Mouse (Mus musculus): ENCODE data around the gene Cbx2. TPM values are rescaled to one million over a fixed set of nuclear protein-coding genes. Genes with fewer than 3 reads are reported as not detected.

The Cbx2 gene
- 1 to 10 TPM in 1 of 4 experiments, under 1 TPM in 3; 0.29 to 1.1 (median 0.68) TPM for total RNA-seq (2022)

DNA sequence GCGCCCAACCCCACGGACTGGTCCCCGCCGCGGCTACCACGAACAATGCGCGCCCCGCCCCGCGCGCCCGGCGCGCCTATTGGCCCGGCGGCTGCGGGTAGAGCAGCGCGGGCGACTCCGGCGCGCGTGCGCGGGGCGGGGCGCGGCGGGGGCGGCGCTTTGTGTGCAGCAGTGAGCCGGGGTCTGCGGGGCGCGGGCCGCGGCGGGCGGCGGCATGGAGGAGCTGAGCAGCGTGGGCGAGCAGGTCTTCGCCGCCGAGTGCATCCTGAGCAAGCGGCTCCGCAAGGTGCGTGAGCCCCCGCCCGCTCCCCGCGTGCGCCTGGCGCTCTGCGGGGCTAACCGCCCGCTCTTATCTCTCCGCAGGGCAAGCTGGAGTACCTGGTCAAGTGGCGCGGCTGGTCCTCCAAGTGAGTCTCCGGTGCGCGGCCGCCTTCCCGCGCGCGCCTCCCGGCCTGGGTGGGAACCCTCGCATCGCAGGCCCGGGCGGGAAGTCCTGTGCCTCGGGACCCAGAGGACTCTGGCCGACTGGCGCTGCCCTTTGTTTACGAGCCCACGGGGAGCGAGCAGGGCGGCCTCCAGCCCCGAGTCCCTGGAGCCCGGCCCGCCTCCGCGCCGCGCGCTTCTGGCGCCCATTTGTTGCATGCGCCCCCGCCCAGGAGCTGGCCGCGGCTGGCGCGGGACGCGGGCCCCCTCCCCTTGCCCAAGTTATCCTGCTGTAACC lies at the start of gene Cbx2:
Gene Cbx2, plus strand, starts transcription at position 68 of the 721 bp plus-strand sequence.
- DNase-seq (ENCODE audit: low spot score in 2 of 2), result peak; percentile 58 to 74

DNA sequence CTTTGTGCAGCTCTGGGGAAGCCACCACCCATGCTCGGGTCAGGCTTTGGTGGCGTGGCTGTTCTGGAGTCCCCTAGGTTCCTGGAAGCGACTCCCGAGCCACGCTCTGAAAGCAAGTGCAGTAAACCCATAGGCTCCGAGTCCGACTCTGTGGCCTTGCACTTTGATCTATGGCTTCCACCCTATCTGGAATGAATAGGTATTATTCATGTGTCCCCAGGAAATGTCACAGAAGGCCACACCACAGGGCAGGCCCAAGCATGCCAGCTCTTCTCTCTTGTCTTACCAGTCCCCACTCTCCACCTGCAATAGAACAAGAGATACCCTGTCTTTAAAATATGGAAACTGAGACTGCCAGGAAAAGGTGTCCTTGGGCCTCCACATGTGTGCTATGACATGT lies 48.4 kb upstream of the Cbx2 start:
- DNase-seq (ENCODE audit: low spot score in 2 of 2), result no peak

DNA sequence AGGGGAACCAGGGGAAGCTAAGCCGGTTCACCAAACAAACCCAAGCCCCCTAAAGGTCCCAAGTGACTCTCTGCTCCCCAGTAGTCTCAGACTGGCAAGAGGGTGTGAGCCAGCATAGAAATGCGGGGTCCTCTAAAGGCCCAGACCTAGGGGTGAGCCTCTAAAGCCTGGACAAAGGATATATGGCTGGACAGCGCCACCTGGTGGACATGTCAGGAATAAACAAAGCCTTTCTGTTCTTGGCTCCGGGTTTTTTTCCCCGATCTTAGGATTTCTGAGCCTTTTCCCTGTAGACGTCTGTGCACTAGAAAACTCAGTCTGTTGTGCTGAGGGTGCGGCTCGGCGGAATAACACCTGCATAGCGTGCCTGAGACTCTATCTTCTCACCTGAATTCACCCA lies 47.3 kb upstream of the Cbx2 start:
- DNase-seq (ENCODE audit: low spot score in 2 of 2), result peak; percentile 20 to 31

DNA sequence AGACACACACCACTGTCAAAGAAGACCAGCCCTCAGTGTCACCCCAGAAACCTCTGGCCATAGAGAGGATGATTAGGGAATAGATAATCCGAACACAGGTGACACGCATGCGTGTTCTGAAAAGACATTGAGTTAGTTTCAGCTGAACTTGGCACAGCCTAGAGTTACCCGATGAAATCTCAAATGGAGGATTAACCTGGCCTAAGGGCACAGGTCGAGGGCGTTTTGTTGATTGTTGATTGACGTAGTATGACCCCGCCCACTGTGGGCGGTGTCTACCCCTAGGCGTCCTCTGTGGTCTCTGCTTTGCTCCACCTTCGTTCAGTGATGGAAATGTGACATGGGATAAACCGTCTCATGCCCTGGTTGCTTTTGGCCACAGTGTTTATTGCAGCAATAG lies 46.8 kb upstream of the Cbx2 start:
- no peak for DNase-seq (ENCODE audit: low spot score in 2 of 2)

DNA sequence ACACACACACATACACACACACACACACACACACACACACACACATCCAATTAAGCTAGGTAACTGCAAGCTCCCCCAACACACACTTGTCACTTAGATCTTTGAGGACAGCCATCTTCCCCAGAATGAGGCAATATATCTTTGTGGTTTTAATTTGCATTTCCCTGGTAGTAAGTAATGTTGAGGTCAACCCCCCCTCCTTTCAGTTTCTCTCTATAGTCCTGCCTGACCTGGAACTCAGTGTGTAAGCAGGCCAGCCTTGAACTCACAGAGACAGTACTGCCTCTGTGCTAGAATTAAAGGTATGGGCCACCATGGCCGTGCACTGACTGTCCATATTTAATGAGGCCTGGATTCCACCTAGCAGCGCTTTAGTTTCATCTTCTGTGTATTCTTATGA lies 42.4 kb upstream of the Cbx2 start:
- no peak for DNase-seq (ENCODE audit: low spot score in 2 of 2)

DNA sequence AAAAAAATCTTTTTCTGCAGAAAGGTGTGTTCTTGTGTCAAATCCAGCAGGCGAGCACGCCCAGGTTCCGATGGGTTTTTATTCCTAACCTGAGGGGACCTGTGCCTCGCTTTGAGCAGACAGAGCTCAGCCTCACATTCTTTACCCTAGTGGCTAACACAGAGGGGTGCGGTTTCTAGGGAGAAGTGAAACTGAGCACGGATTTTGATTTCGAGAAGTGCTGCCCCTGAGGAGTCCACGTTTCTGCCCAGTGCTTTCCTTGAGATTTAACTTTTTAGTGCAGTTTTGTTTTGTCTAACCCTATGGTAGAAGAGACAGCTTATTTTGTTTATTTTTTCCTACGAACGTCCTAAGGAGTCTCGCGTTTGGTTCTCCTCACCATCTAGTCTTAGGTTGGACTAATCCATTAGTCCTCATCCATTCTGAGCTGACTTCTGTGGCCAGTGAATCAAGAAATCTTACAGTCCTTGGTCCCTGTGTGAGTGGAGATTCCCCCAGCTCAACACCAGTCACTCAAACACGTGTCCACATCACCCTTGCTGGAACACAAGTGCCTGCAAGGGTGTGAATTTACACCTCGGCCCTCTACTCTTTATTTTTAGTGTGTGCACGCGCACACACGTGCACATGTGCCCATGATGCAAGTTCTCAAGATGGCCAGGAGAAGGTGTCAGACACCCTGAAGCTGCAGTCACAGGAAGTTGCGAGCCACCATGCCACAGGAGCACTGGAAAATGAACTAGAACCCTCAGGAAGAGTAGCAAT lies 41.6 kb upstream of the Cbx2 start:
- DNase-seq (ENCODE audit: low spot score in 2 of 2), result no peak

DNA sequence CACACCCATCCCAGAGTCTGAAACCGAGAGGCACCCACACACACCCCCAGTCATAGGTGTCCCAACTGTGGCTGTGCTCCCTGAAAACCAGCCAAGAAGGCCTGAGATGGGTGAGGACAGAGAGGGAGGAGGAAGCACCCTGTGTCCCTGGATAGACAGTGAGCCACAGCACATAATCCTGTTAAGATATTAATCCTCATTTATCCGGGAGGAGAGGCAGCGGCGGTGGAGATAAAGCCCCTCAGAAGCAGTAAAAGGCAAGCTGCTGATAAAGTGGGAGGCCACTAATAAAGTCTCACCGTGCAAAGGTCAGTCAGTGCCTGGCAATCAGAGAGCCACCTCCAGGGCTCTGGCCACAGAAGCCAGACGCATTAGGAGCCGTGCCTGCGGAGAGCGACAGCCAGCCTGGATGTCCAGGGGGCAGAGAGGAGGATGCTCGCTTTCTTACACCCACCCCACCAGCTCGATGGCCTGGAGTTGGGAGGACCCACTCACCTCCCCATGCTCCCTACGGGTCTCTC lies 40.1 kb upstream of the Cbx2 start:
- DNase-seq (ENCODE audit: low spot score in 2 of 2), result no peak

DNA sequence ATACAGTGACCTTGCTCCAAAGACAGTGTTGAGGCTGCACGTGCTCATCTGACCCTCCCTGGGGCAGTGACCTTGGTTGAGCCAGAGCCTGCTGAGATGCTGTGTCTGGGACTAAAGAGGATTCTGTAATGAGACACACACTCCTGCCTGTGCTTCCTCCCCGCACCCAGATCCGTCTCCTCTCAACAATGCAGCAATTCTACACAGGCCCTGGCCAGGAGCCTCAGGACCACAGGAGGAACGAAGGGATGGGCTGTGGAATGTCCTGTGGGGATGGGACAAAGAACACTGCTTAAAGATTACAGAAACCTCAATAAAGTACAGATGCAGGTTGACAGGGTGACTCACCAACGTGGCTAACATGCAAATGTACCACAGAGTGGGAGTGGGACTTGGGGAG lies 37.2 kb upstream of the Cbx2 start:
- DNase-seq (ENCODE audit: low spot score in 2 of 2), result no peak

DNA sequence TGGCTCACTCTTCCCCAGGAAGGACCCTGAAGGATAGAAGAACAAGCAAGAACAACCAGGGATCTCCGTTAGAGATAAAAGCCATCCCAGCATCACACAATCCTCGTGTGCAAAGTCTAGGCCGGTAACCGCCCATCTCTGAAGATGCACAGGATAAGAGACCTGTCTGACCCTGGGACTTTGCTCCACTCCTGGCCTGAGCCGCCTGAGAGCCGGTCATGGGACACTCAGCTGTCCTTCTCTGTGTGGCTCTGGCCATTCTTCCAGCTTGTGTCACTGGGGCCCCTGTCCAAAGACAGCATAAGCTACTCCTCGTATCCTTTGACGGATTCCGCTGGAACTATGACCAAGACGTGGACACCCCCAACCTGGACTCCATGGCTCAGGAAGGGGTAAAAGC lies 34.8 kb upstream of the Cbx2 start, which contains the start of gene Enpp7:
Gene Enpp7, plus strand, starts transcription at position 190 of the 400 bp plus-strand sequence.
- DNase-seq (ENCODE audit: low spot score in 2 of 2), result no peak

DNA sequence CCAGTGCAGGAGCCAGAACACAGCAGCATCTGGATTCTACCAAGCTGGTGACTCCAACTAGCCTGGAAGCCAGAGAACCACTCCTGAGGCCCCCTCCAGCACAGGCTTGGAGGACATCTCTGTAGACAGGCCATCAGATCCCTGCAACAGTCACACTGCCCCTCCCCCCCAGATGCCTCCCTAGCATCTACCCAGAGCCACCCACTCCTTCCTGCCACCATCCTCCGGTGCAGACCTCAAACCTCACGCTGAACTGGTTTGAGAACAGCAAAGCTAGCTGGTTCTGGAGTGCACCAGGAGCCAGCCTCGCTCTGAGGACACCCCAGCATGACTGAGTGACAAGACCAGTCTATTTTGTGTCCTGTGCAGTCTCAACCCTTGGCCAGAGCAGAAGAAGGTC lies 30.0 kb upstream of the Cbx2 start:
- no peak for DNase-seq (ENCODE audit: low spot score in 2 of 2)

DNA sequence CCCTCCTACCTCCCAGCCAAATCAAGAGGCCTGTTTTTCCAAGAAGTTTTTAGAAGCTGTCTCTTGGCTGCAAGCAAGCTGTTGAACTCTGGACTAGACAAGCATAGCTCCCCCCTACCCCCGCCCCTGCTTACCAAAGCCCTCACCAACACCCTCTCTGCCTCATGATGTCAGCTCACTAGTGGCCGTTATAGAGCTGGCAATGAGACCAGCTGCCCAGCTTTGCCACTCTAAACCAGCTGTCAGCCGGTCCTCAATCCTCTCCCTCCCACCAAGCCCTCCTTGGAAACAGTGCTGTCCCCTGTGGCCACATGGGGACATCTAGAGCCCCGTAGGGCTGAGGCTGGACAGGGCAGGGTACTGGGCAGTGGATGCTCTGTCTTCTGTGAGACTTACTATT lies 27.3 kb upstream of the Cbx2 start:
- no peak for DNase-seq (ENCODE audit: low spot score in 2 of 2)

DNA sequence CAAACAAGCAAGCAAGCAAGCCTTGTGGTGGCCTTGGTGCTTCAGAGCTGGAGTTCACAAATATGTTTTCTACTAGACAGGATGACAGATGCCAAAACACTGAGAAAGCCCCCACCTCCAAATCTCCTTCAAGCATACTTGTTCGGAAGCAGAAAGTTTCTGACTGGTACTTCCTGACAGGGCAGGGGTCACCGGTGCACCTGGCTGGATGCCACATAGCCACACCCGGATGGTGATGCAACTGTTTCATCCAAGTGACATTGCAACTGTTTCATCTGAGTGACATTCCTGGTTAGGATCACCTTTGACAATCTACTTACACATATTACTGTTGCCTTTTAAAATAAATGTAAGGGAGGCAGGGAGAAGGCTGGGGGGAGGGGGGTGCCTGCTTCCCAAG lies 25.6 kb upstream of the Cbx2 start:
- DNase-seq (ENCODE audit: low spot score in 2 of 2), result no peak

DNA sequence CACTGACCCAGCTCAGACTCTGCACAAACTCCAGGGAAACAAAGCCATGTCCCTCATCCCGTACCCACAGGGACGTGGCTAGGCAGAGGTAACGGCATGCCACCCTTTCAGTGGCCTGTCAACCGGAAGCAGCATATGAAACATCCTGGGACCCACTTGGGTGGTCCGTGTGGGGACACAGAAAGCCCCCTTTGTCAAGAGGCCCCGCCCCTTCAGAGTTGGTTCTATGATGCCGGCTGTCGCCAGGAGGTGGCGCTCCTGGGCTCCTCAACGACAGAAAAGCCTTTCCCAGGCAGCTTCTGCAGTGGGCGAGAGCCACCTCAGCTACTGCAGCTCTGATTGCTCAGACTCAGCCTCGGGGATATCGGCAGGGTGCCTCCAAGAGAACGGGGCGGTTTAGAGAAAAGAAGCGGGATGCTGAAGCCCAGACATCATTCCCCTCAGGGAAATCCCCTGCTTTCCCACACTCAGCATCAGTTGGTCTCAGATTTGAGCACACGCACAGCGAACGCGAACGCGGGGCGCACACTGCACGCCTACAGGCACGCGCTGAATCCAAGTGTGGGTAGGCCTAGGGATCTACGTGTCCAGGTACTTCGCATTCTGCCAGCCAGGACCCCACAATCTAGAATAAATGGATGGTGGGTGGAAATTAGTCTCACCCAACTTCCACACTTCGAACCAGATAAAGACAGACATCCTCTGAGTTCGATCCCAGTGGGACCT lies 24.1 kb upstream of the Cbx2 start:
- DNase-seq (ENCODE audit: low spot score in 2 of 2), result peak; percentile 28 to 59

DNA sequence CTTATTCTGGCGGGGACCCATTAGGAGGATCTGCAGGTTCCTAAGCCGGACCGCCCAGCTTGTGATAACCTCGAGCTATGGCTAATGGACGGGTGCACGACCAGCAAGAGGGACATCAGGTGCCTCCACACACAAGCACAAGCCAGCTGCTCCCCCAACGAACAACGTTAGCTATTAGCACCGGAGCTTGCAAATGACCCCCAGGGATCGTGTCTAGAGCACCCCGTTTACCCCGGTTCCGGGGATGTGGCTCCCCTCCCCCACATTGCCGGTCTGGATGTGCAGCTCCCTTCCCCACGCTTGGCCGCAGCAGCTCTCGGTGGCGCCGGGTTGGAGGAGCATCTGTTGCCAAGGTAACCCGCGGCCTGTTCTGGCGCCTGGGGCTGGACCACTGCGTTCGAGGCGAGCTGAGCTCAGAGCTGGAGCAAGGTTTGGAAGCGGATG lies 23.4 kb upstream of the Cbx2 start:
- no peak for DNase-seq (ENCODE audit: low spot score in 2 of 2)

DNA sequence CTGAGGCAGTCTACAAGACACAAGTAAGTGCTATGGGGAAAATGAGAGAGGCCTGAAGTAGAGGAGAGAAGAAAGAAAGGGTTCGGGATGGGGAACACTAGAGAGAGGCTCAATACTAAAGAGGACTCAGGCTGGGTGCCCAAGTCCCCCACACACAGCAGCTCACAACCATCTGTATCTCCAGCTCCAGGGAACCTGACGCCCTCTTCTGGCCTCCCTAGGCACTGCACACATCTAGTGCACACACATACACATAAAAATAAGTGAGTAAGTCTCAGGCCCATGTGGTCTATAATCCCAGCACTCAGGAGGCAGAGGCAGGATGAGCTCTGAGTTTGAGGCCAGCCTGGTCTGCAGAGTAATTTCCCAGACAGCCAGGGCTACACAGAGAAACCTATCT lies 21.9 kb upstream of the Cbx2 start:
- DNase-seq (ENCODE audit: low spot score in 2 of 2), result no peak

DNA sequence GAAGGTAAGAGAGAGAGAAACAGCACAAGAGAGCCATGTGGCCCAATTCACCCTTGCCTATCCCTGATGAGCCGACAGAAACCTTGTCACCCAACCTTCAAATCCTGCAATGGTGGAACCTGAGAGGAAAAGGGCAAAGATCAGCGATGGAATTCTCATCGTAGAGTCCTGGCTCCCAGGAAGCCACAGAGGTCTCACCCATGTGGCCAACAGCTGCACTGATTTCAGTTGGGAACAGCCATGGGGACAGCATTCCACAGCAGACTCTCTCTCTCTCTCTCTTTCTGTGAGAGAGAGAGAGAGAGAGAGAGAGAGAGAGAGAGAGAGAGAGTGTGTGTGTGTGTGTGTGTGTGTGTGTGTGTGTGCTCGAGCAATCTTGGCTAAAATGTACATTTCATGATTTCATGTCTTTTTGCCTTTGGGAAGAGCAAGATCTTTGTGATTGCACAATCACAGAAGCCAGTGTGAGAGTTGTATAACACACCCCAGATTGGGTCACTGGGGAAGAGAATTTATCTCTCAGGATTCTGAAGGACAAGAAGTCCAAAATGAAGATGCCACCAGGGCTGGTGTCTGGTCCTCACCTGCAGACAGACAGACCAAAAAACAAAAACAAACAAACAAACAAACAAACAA lies 21.2 kb upstream of the Cbx2 start:
- no peak for DNase-seq (ENCODE audit: low spot score in 2 of 2)

DNA sequence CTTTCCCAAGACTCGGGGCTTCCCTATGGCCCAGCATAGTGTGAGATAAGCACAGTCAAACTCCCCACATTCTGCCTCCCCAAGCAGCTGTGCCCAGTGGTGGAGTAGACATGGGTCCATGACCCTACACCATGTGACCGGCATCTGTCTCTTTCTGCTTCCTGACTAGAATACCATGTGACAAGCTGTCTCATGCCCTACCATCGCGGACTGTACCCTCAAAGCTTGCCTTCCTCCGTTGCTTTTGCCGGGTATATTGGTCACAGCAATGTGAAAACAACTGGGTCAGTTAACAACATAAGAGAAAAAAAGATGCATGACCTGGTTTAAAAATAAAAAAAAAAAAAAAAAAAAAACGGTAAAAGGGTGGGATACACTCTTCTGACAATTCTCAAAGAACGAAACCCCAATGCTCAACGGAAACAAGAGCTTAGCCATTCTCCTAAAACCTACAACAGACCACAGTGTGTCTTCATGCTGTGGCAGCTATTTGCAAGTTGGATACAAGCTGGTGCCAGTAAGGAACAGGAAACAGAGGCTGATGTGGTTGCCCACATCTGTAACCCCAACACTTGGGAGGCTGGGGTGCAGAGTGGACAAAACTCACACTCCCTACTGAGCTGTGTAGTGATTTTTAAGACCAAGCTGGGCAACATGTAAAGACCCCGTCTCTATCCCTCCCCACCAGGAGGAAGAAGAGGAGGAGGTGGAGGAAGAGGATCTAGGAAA lies 17.1 kb upstream of the Cbx2 start:
- DNase-seq (ENCODE audit: low spot score in 2 of 2), result no peak

DNA sequence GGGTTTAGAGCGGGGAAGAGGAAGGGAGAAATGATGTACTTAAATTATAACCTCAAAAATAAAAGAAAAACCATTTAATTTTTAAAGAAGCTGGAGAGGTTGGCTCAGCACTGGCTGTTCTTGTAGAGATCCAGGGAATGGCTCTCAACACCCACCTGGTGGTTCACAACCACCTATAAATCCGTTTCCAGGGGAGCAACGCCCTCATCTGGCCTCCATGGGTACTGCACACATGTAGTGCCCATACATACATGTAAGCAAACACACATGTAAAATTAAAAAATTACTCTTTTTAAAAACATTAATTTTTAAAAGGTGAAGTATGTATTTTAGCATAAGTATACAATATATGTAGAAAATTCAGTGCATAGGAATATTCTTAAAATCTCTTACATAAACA lies 16.3 kb upstream of the Cbx2 start:
- no peak for DNase-seq (ENCODE audit: low spot score in 2 of 2)

DNA sequence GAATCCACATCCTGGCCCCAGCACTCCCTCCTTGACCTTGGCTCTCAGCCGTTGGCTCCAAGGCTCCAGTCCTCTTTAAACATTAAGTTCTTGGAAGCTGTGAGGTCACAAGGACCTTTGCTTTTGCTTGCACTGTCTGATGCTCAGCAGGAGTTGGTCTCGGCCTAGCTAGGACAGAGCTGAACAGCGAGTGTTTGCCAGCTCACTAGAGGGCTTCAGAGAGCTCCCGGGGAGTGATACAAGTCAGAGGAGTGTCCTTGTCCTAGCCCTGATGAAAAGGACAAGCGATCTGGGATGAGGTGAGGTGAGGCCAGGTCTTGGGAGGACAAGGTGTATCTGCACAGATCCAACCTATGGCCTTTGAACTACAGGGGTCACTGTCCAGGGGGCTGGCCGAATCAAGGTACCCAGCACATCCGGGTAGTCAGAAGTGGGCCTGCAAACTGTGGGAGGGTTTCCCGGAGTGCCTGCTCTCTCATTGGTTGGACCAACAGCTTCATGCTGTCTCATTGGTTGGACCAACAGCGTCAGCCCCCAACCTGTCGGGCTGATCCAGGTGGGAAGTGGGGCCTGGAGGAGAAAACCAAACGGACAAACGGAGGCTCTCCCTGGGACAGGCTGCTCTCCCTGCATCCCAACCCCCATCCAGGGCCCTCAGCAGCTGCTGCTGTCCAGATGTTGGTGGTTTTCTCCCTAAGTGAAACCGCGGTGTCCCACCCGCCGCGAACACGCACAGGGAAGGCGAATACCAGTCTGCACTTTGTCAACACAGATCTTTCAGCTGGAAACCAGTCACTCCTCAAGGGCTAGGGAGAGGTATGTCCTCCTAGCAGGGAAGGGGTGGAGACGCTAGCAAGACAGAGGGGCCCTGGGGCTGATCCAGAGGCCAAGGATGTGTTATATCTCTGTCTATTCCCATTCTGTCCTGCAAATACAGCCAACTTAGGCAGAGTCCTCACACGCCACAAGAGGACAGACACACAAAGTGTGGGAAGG lies 15.0 kb upstream of the Cbx2 start:
- no peak for DNase-seq (ENCODE audit: low spot score in 2 of 2)

DNA sequence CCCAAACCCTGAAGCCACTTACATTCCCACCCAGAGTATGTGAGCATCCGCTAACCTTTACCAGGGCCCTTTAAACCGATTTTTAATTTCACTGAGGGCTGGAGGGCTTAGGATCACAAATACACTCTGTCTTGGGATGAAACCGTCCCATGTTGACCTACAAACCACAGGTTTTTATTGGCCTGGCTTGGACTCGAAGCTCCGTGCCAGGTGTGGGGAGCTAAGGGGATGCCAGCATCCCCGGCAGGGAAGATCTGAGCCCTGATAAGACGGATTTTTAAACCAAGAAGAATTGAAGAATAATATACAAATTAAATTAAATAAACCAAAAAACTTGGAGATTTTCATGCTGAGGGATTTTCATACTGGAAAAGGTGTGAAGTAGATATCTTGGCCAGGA lies 8.3 kb upstream of the Cbx2 start:
- DNase-seq (ENCODE audit: low spot score in 2 of 2), result no peak
